Comparison of ENCODE assay signal across 7 mouse cellular contexts in the genomic region with DNA sequence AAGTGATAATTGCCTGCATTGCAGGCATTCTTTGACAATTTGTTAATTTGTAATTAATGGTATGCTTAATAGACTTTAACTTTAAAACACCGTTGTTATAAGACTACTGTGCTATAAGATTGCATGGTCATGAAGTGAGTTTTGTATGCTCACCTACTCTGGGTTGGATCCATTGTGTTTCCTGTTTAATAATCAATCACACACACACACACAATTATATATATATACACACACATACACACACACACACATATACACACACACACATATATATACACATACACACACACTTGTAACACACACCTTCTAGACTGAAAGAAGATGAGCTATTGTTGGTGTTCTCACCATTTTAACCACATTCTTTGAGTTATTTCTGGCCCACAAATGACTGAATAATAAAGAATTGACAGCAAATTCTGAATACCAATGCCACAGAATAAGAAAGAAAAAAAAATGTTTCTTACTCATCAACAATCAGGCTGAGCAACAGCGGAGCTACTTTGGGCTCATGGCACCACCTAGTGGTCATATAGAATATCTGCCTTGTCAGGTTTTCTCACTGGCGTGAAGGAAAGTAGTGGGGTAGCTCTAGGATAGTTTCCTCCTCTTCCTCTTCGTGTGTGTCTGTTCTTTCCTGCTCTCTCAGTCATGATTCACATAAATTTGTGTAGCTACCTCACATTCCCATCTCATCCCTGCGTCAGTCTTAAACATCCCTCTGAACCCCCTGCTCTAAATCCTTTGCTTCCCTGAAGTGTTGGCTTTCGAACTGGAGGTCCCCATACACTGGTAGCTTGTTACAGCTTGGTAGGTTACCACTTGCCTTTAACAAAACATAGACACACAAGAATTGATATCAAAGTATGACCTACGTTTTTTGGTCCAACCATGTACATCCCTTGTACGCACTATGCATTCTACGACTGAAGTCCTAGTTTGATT. TPM values are rescaled to one million over a fixed set of nuclear protein-coding genes. Genes with fewer than 3 reads are reported as not detected.
DNase-seq lines count a peak whose midpoint lies in the region; ATAC-seq and TF ChIP-seq lines count a peak whose summit lies in the region.

No protein-coding gene starts in this region.

- no peaks in the 10 kb centered on the region for H3K9me3 ChIP-seq in liver, embryonic 11.5 days (ENCODE audit: control insufficient read depth, low read length)
- H3K9me3 ChIP-seq in hindbrain, embryonic 10.5 days = no peaks in the 10 kb centered on the region
- H3K9me3 ChIP-seq in liver, embryonic 14.5 days (ENCODE audit: control insufficient read depth, low read length) = no peaks in the 10 kb centered on the region

- H3K27ac ChIP-seq in liver, embryonic 11.5 days (ENCODE audit: low read depth, low read length) = no peak overlapping the region
- H3K27ac ChIP-seq in hindbrain, embryonic 10.5 days = no peak overlapping the region
- no peak overlapping the region for H3K27ac ChIP-seq in liver, embryonic 14.5 days

- H3K36me3 ChIP-seq in liver, embryonic 11.5 days (ENCODE audit: control insufficient read depth, insufficient read depth, low read length) = no peaks in the 10 kb centered on the region
- no peaks in the 10 kb centered on the region for H3K36me3 ChIP-seq in hindbrain, embryonic 10.5 days
- H3K36me3 ChIP-seq in liver, embryonic 14.5 days (replicated peaks; ENCODE audit: control insufficient read depth, insufficient read depth, low read depth) = no peaks in the 10 kb centered on the region

- WGBS in liver, embryonic 11.5 days = 46% methylated on average over 9 of the region's 9 CpGs
- WGBS in hindbrain, embryonic 10.5 days = 52% methylated on average over 9 of the region's 9 CpGs
- WGBS in liver, embryonic 14.5 days (ENCODE audit: insufficient replicate concordance) = 39% methylated on average over 9 of the region's 9 CpGs

- TF ChIP-seq EP300 in liver, embryonic 14.5 days (IDR thresholded peaks at IDR 0.05; ENCODE audit: low read depth) = no peak

- no peak overlapping the region for H3K4me3 ChIP-seq in liver, embryonic 11.5 days (ENCODE audit: low read depth, low read length)
- no peak overlapping the region for H3K4me3 ChIP-seq in hindbrain, embryonic 10.5 days
- no peak overlapping the region for H3K4me3 ChIP-seq in liver, embryonic 14.5 days (ENCODE audit: insufficient read depth in 1 of 2, low read depth in 2 of 2, low read length in 2 of 2)

- no peak overlapping the region for H3K4me2 ChIP-seq in liver, embryonic 11.5 days
- no peak overlapping the region for H3K4me2 ChIP-seq in liver, embryonic 14.5 days (ENCODE audit: low read depth)

- ATAC-seq in liver, embryonic 11.5 days (replicated peaks; ENCODE audit: low FRiP score) = no peak
- no peak for ATAC-seq in liver, embryonic 14.5 days (ENCODE audit: insufficient read depth)

- no peaks in the 10 kb centered on the region for H3K27me3 ChIP-seq in liver, embryonic 11.5 days (replicated peaks; ENCODE audit: control insufficient read depth, insufficient read depth, low read length)
- no peaks in the 10 kb centered on the region for H3K27me3 ChIP-seq in hindbrain, embryonic 10.5 days (ENCODE audit: insufficient read depth, poor library complexity, severe bottlenecking)
- H3K27me3 ChIP-seq in liver, embryonic 14.5 days (ENCODE audit: control insufficient read depth, insufficient read depth, low read length) = no peaks in the 10 kb centered on the region

- DNase-seq in liver (peak; percentile 20), MEL-GATA-1-ER (ENCODE audit: extremely low read depth, low read depth) (peak; percentile 25)
- no peak for DNase-seq in liver, embryonic 11.5 days (ENCODE audit: low spot score)
- DNase-seq in cerebellum, postnatal 10 days = peak; percentile 73 to 83
- DNase-seq in hindbrain, embryonic 10.5 days (ENCODE audit: low spot score) = peak; percentile 43
- peak in 1 of 3 experiments; percentile 22 for DNase-seq in liver, embryonic 14.5 days (ENCODE audit: low read depth in 3 of 3, low spot score in 3 of 3)
- DNase-seq in retina, postnatal 1 day = peak; percentile 72

- H3K9ac ChIP-seq in liver, embryonic 11.5 days (ENCODE audit: low read depth, low read length) = no peak overlapping the region
- H3K9ac ChIP-seq in liver, embryonic 14.5 days (replicated peaks) = no peak overlapping the region

- H3K4me1 ChIP-seq in liver, embryonic 11.5 days (replicated peaks; ENCODE audit: control insufficient read depth, insufficient read depth, low read length) = no peaks in the 10 kb centered on the region
- H3K4me1 ChIP-seq in hindbrain, embryonic 10.5 days (replicated peaks) = peaks cover 6% of the 10 kb centered on the region; the same call in 1 of the 2 replicates
- H3K4me1 ChIP-seq in liver, embryonic 14.5 days (replicated peaks; ENCODE audit: control insufficient read depth in 2 of 2, insufficient read depth in 2 of 2, low read length in 1 of 2) = no peaks in the 10 kb centered on the region

- peak; percentile 72 for TF ChIP-seq CTCF in liver, embryonic 14.5 days (IDR thresholded peaks at IDR 0.05; ENCODE audit: low read depth)

RNA-seq across cellular contexts. Expression of gene Schip1, which starts 18.9 kb away (rescaled TPM):
- 9.8 and 10.6 TPM in 2 replicates for polyA plus RNA-seq in liver, embryonic 11.5 days (2014; fragmentation: Nextera tagmentation; extraction: Ambion mirVana)
- 49.3 and 86.4 TPM in 2 replicates for polyA plus RNA-seq in hindbrain, embryonic 10.5 days (2016; fragmentation: Nextera tagmentation; extraction: Ambion mirVana)
- polyA plus RNA-seq in liver, embryonic 14.5 days (2012; rRNA removed) = 0.81 and 1.1 TPM in 2 replicates
- polyA plus RNA-seq in liver, embryonic 14.5 days (2014; fragmentation: Nextera tagmentation; extraction: Ambion mirVana) = 0.88 and 1.6 TPM in 2 replicates
